In genomic region chr10:53525265-53525976, GRCm38 (mm10) we compare ENCODE assay signal across 18 mouse cellular contexts.
DNase-seq lines count a peak whose midpoint lies in the region; ATAC-seq and TF ChIP-seq lines count a peak whose summit lies in the region.
"Had no signal": no experiment of that assay in that cellular context is flagged by ENCODE, and none has a peak within 500 bp of the region (broad histone marks: within the 10 kb centered on the region; RNA-seq: fewer than 3 reads in every experiment).

No protein-coding gene starts in this region.

- no peak for DNase-seq in heart, adult 2 months
- DNase-seq in heart, postnatal 36 days: no peak
- peak; percentile 88 for DNase-seq in CH12.LX (ENCODE audit: extremely low read depth)
- DNase-seq in natural killer cell, adult 2 months (ENCODE audit: low spot score in 2 of 2): peak; percentile 15 to 26
- DNase-seq in thymus, postnatal 0 days (ENCODE audit: low spot score): no peak
- no peak for DNase-seq in adrenal gland, adult (ENCODE audit: inconsistent age in 2 of 2, low spot score in 1 of 2)
- no peak for DNase-seq in forebrain, embryonic 10.5 days (ENCODE audit: extremely low spot score, low spot score)
- DNase-seq: adrenal gland, postnatal 10 days; cerebellum, adult 2 months; gastrocnemius, postnatal 25 days; kidney, postnatal 36 days; liver; lung, adult 2 months; right cerebral cortex, adult 18-20 months had no signal

- no peaks in the 10 kb centered on the region for H3K36me3 ChIP-seq in heart, adult 2 months (ENCODE audit: control insufficient read depth, insufficient read depth, low read length)
- no peaks in the 10 kb centered on the region for H3K36me3 ChIP-seq in CH12.LX (replicated peaks in 1 of 2; ENCODE audit: control insufficient read depth in 1 of 2, insufficient read depth in 1 of 2, low read length in 1 of 2)
- H3K36me3 ChIP-seq in forebrain, embryonic 10.5 days (replicated peaks): no peaks in the 10 kb centered on the region
- H3K36me3 ChIP-seq: intestine, embryonic 15.5 days; neural tube, embryonic 13.5 days had no signal

- intact Hi-C loops in heart, adult 2 months (cut with DNase I): loop anchor here (5.0 kb wide), 1 partner anchor 258 kb away; no protein-coding TSS in a partner anchor
- intact Hi-C loops in heart, postnatal 36 days (cut with DNase I): loop anchor here (10.0 kb wide), 1 partner anchor 991 kb away; no protein-coding TSS in a partner anchor

- no peaks in the 10 kb centered on the region for H3K27me3 ChIP-seq in heart, adult 2 months (ENCODE audit: control insufficient read depth, insufficient read depth, low read length)
- no peaks in the 10 kb centered on the region for H3K27me3 ChIP-seq in CH12.LX (replicated peaks)
- H3K27me3 ChIP-seq in forebrain, embryonic 10.5 days (ENCODE audit: poor library complexity, severe bottlenecking): peaks cover 10% of the 10 kb centered on the region
- H3K27me3 ChIP-seq: intestine, embryonic 15.5 days; neural tube, embryonic 13.5 days had no signal

- no peak overlapping the region for H3K27ac ChIP-seq in heart, adult 2 months
- peak overlapping the region; percentile 95 for H3K27ac ChIP-seq in CH12.LX (ENCODE audit: insufficient read depth, low read depth)
- H3K27ac ChIP-seq in forebrain, embryonic 10.5 days: no peak overlapping the region
- H3K27ac ChIP-seq: intestine, embryonic 15.5 days; neural tube, embryonic 13.5 days had no signal

- no peak for TF ChIP-seq POLR2A in heart, adult 2 months (IDR thresholded peaks at IDR 0.05; ENCODE audit: insufficient read depth, low read depth, low read length)
- TF ChIP-seq POLR2A in CH12.LX (IDR thresholded peaks at IDR 0.05; ENCODE audit: low read depth, low read length): peak; percentile 43; the same call in 1 of the 2 replicates

- WGBS in heart, adult 2 months: 67% methylated on average over 3 of the region's 3 CpGs
- WGBS in forebrain, embryonic 10.5 days: 74% methylated on average over 3 of the region's 3 CpGs

- TF ChIP-seq RAD21 in CH12.LX (IDR thresholded peaks at IDR 0.05; ENCODE audit: low read depth, low read length): peak; percentile 74

- no peaks in the 10 kb centered on the region; the same call in none of the 2 replicates for H3K4me1 ChIP-seq in heart, adult 2 months (ENCODE audit: control insufficient read depth, insufficient read depth, low read length)
- peaks cover 8 to 37% of the 10 kb centered on the region in 2 experiments for H3K4me1 ChIP-seq in CH12.LX (ENCODE audit: control insufficient read depth in 1 of 2, insufficient read depth in 2 of 2)
- no peaks in the 10 kb centered on the region for H3K4me1 ChIP-seq in forebrain, embryonic 10.5 days
- H3K4me1 ChIP-seq: intestine, embryonic 15.5 days had no signal

- peak; percentile 86 for ATAC-seq in common myeloid progenitor, adult 5-6 weeks (replicated peaks; ENCODE audit: low read depth, poor library complexity, severe bottlenecking)
- ATAC-seq: forebrain, embryonic 16.5 days; intestine, embryonic 15.5 days had no signal

- no peak overlapping the region for H3K4me3 ChIP-seq in heart, adult 2 months
- peak overlapping the region in 1 of 3 experiments; percentile 6 for H3K4me3 ChIP-seq in CH12.LX (replicated peaks in 1 of 3; ENCODE audit: low read depth in 2 of 3, low read length in 2 of 3, poor library complexity in 1 of 3)
- no peak overlapping the region for H3K4me3 ChIP-seq in forebrain, embryonic 10.5 days
- H3K4me3 ChIP-seq: intestine, embryonic 15.5 days; neural tube, embryonic 13.5 days had no signal

- peaks cover 8% of the 10 kb centered on the region for H3K9me3 ChIP-seq in CH12.LX (replicated peaks; ENCODE audit: low read length)
- no peaks in the 10 kb centered on the region for H3K9me3 ChIP-seq in forebrain, embryonic 10.5 days
- H3K9me3 ChIP-seq: intestine, embryonic 15.5 days had no signal

- dilution Hi-C loops in CH12.LX (cut with MboI; ENCODE audit: extremely low pct_ligation_motif_present, extremely low pct_unique_long_range_greater_than_20kb, low sequenced_read_pairs): no loop called here

- H3K79me2 ChIP-seq in heart, adult 2 months (replicated peaks; ENCODE audit: control insufficient read depth, insufficient read depth, low read length): no peaks in the 10 kb centered on the region
- no peaks in the 10 kb centered on the region for H3K79me2 ChIP-seq in CH12.LX (replicated peaks; ENCODE audit: control insufficient read depth, extremely low read depth, insufficient read depth, poor library complexity, severe bottlenecking)

- in situ Hi-C loops in CH12.LX (cut with MboI; ENCODE audit: low pct_ligation_motif_present, low pct_unique_long_range_greater_than_20kb, low sequenced_read_pairs): loop anchor here (5.0 to 25.0 kb wide), 2 partner anchors 178 to 413 kb away; no protein-coding TSS in a partner anchor

- peak overlapping the region; percentile 67 for H3K4me2 ChIP-seq in CH12.LX (ENCODE audit: insufficient read depth, low read depth, poor library complexity, severe bottlenecking)
- H3K4me2 ChIP-seq: intestine, embryonic 15.5 days; neural tube, embryonic 13.5 days had no signal

- TF ChIP-seq EP300 in heart, adult 2 months (IDR thresholded peaks at IDR 0.05; ENCODE audit: insufficient read depth, low read depth, low read length): no peak
- TF ChIP-seq EP300 in CH12.LX (IDR thresholded peaks at IDR 0.05; ENCODE audit: low read length): peak; percentile 94

- no peak overlapping the region for H3K9ac ChIP-seq in heart, adult 2 months (ENCODE audit: low read depth, low read length)
- peak overlapping the region; percentile 36; the same call in 1 of the 2 replicates for H3K9ac ChIP-seq in CH12.LX (ENCODE audit: insufficient read depth, low read depth)
- H3K9ac ChIP-seq: intestine, embryonic 15.5 days; neural tube, embryonic 13.5 days had no signal

- TF ChIP-seq CTCF in heart, adult 2 months (IDR thresholded peaks at IDR 0.05): peak; percentile 45
- TF ChIP-seq CTCF in CH12.LX (conservative IDR thresholded peaks at IDR 0.05 in 1 of 2, IDR thresholded peaks at IDR 0.05 in 1 of 2; ENCODE audit: low read depth in 2 of 2, low read length in 2 of 2): peak in 1 of 2 experiments; percentile 77; a peak in 2 of 4 replicates

TF ChIP-seq in CH12.LX, 34 proteins besides CTCF, POLR2A, EP300 and RAD21 (continues in another document):
- no peak; the same call in 1 of the 2 replicates for TF ChIP-seq MAX (IDR thresholded peaks at IDR 0.05; ENCODE audit: low read length)
- TF ChIP-seq NELFE (IDR thresholded peaks at IDR 0.05; ENCODE audit: low read depth, low read length): 0 out of 2 replicates have a peak, but pooled peaks have one; percentile 37
- no peak for TF ChIP-seq USF1 (IDR thresholded peaks at IDR 0.05; ENCODE audit: low read depth, low read length)
- peak; percentile 50; the same call in 1 of the 2 replicates for TF ChIP-seq BHLHE40 (IDR thresholded peaks at IDR 0.05; ENCODE audit: low read depth, low read length)
- TF ChIP-seq JUND (conservative IDR thresholded peaks at IDR 0.05; ENCODE audit: low read depth, low read length): peak; percentile 8; the same call in 1 of the 2 replicates
- TF ChIP-seq GABPA (IDR thresholded peaks at IDR 0.05; ENCODE audit: insufficient replicate concordance, low read depth, low read length): no peak
- no peak for TF ChIP-seq JUN (IDR thresholded peaks at IDR 0.05; ENCODE audit: insufficient read depth, low read depth, low read length)
- TF ChIP-seq IRF4 (IDR thresholded peaks at IDR 0.05; ENCODE audit: low read depth, low read length): peak; percentile 89
- TF ChIP-seq ELF1 (IDR thresholded peaks at IDR 0.05; ENCODE audit: low read depth, low read length): peak; percentile 32; the same call in 1 of the 2 replicates
- no peak for TF ChIP-seq ZKSCAN1 (IDR thresholded peaks at IDR 0.05; ENCODE audit: borderline replicate concordance, low read depth, low read length)
- no peak; the same call in 1 of the 2 replicates for TF ChIP-seq TCF12 (IDR thresholded peaks at IDR 0.05; ENCODE audit: low read depth, low read length)
- TF ChIP-seq NRF1 (IDR thresholded peaks at IDR 0.05; ENCODE audit: low read depth, low read length): no peak
- no peak; the same call in 1 of the 2 replicates for TF ChIP-seq CHD2 (IDR thresholded peaks at IDR 0.05; ENCODE audit: low read length)
- TF ChIP-seq UBTF (IDR thresholded peaks at IDR 0.05; ENCODE audit: low read depth, low read length): no peak
- TF ChIP-seq HCFC1 (IDR thresholded peaks at IDR 0.05; ENCODE audit: low read depth, low read length): no peak; the same call in none of the 2 replicates
- peak; percentile 65 for TF ChIP-seq ZNF384 (IDR thresholded peaks at IDR 0.05; ENCODE audit: low read depth, low read length)
- peak; percentile 49 for TF ChIP-seq ZC3H11A (IDR thresholded peaks at IDR 0.05; ENCODE audit: low read depth, low read length)
- TF ChIP-seq MYC (IDR thresholded peaks at IDR 0.05; ENCODE audit: low read depth, low read length): peak; percentile 72; the same call in 1 of the 2 replicates
- no peak; the same call in 1 of the 2 replicates for TF ChIP-seq CHD1 (IDR thresholded peaks at IDR 0.05; ENCODE audit: low read depth, low read length)
- peak; percentile 72; the same call in 1 of the 2 replicates for TF ChIP-seq SIN3A (IDR thresholded peaks at IDR 0.05; ENCODE audit: low read length)
- peak; percentile 63; the same call in 1 of the 2 replicates for TF ChIP-seq MAZ (IDR thresholded peaks at IDR 0.05; ENCODE audit: low read depth, low read length)
- TF ChIP-seq E2F4 (IDR thresholded peaks at IDR 0.05; ENCODE audit: insufficient replicate concordance, low read depth, low read length): no peak
- no peak for TF ChIP-seq KAT2A (IDR thresholded peaks at IDR 0.05; ENCODE audit: insufficient replicate concordance, low read length)
- no peak for TF ChIP-seq PAX5 (IDR thresholded peaks at IDR 0.05; ENCODE audit: low read length)
- TF ChIP-seq MXI1 (IDR thresholded peaks at IDR 0.05; ENCODE audit: low read depth, low read length): peak; percentile 56; the same call in 1 of the 2 replicates
- peak; percentile 47; the same call in 1 of the 2 replicates for TF ChIP-seq TBP (conservative IDR thresholded peaks at IDR 0.05; ENCODE audit: low read depth, low read length)
- TF ChIP-seq ZMIZ1 (IDR thresholded peaks at IDR 0.05; ENCODE audit: low read depth, low read length): no peak; the same call in 1 of the 2 replicates
- TF ChIP-seq SMC3 (IDR thresholded peaks at IDR 0.05; ENCODE audit: low read depth, low read length): peak; percentile 82
- peak; percentile 68 for TF ChIP-seq MAFK (IDR thresholded peaks at IDR 0.05; ENCODE audit: insufficient replicate concordance, low read length)
- TF ChIP-seq MEF2A (IDR thresholded peaks at IDR 0.05; ENCODE audit: borderline replicate concordance, low read depth, low read length): peak; percentile 44; the same call in 1 of the 2 replicates
- no peak for TF ChIP-seq USF2 (conservative IDR thresholded peaks at IDR 0.05; ENCODE audit: low read depth, low read length)
- peak; percentile 59; the same call in 1 of the 2 replicates for TF ChIP-seq ETS1 (conservative IDR thresholded peaks at IDR 0.05; ENCODE audit: low read depth, low read length)
- TF ChIP-seq POLR2AphosphoS2 (IDR thresholded peaks at IDR 0.05; ENCODE audit: low read depth, low read length): no peak

Comparison
In these comparisons a context has a peak if more than half of its experiments do, and no peak if none do; other contexts are left out.
1. DNase-seq: peak in CH12.LX (single experiment) and natural killer cell, adult 2 months (2 of 2); none in heart, adult 2 months (0 of 2), heart, postnatal 36 days (0 of 2), thymus, postnatal 0 days (single experiment), adrenal gland, adult (0 of 2) and forebrain, embryonic 10.5 days (single experiment).